Mouse (Mus musculus) brain, embryonic 14.5 days (tissue): ENCODE measurements around the gene Naxd. TPM values are rescaled to one million over a fixed set of nuclear protein-coding genes. Genes with fewer than 3 reads are reported as not detected.
"Not testable (repeated sequence)": the region's sequence is repeated elsewhere in the genome, so short reads cannot be mapped to it uniquely, and the experiment has no call there.

Experiments
- DNase-seq: peaks from one replicate; pipeline ENCODE4 v3.0.0-alpha.2; 2011; ENCODE audit warnings: low read depth
- CTCF ChIP-seq: fragments of 200-500 bp; IDR thresholded peaks from 2 replicates; pipeline ENCODE4 v1.5.1; 2012; ENCODE audit warnings: inconsistent platforms, mild to moderate bottlenecking, moderate library complexity, borderline replicate concordance; ENCODE audit not compliant: insufficient read depth, insufficient read length; ENCODE audit errors: extremely low read depth
- POLR2A ChIP-seq: fragments of 200-500 bp; IDR thresholded peaks from 2 replicates; pipeline ENCODE4 v1.6.1; 2012; ENCODE audit warnings: mild to moderate bottlenecking, inconsistent platforms, borderline replicate concordance; ENCODE audit not compliant: poor library complexity, insufficient read depth, insufficient read length, severe bottlenecking; ENCODE audit errors: extremely low read depth
- polyA plus RNA-seq: library from polyadenylated mRNA; depleted of rRNA; stranded (reverse); fragments of >200 nt; gene quantifications from 2 replicates; pipeline ENCODE4 v1.2.3, GENCODE M21; 2012

Naxd gene
- polyA plus RNA-seq, 1 experiment = 126 TPM

DNA sequence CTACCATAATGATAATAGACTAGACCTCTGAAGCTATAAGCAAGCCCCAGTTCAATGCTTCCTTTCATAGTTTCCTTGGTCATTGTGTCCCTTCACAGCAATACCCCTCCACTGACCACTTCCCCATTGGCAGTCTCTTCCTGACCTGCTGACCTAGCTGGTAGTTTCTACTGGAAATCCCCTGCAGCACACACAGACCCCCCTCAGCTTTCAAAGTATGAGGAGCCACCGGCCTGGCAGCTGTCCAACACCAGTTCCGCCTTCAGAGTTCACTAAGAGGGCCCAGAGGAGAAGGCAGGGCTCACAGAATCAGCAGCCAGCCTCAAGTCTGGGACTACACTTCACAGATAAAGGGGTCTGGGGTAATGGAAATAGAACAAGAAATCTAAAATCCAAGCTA is 36.4 kb upstream of the Naxd start:
- TF ChIP-seq CTCF (no peak), POLR2A (no peak)
- peak; percentile 41 for DNase-seq

DNA sequence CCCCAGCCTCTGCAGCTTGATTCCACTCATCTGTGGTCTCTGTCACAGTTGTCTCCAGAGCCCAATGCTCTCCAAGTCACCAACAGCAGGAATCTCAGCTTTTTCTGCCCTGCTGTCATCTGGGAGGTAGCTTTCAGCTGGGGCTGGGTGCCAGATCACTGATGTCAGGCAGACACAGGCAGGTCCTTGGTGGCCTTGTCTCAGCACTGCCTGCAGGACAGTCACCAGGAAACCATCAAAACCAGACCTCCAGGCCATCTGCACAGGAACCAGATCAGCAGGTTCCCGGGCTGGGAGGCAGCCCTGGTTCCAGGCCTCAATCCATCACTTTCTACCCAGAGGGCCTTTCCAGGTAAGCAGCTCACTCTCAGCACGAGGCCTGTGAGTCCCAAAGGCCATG is 35.5 kb upstream of the Naxd start:
- no peak for DNase-seq
- no peak for TF ChIP-seq POLR2A
- no peak for TF ChIP-seq CTCF

DNA sequence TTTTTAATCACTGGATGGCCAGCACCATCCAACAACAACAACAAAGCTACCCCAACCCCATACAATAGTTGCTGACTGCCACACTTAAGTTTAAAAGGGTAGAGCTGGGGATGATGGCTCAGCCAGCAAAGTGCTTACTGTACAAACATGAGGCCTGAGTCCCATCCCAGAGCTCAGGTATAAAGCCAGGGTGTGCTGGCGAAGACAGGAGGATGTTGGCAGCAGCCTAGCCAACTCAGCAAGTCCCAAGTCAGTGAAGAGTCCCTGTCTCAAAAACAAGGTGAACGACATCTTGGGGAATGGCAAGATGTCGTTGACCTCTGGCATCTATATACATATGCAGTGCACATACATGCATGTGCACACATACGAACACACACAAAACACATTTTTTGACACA is 34.7 kb upstream of the Naxd start:
- no peak for DNase-seq
- TF ChIP-seq CTCF (no peak), POLR2A (no peak)

DNA sequence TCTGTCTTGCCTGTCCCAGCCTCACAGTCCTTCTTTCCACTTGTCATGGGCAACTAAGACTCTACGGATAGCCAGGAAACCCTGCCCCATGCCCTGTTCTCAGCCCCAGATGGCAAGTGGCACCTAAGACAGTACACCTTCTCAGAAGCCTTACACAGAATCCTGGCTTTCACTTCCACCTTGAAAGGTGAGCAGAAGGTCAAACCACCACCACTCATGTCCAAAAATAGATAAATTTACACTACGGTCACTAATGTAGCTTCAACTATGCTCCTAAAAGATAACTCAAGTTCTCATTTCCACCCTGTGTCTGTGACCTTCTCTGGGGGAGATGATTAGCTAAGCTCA is 33.8 kb upstream of the Naxd start:
- DNase-seq = no peak
- no peak for TF ChIP-seq CTCF
- no peak for TF ChIP-seq POLR2A

DNA sequence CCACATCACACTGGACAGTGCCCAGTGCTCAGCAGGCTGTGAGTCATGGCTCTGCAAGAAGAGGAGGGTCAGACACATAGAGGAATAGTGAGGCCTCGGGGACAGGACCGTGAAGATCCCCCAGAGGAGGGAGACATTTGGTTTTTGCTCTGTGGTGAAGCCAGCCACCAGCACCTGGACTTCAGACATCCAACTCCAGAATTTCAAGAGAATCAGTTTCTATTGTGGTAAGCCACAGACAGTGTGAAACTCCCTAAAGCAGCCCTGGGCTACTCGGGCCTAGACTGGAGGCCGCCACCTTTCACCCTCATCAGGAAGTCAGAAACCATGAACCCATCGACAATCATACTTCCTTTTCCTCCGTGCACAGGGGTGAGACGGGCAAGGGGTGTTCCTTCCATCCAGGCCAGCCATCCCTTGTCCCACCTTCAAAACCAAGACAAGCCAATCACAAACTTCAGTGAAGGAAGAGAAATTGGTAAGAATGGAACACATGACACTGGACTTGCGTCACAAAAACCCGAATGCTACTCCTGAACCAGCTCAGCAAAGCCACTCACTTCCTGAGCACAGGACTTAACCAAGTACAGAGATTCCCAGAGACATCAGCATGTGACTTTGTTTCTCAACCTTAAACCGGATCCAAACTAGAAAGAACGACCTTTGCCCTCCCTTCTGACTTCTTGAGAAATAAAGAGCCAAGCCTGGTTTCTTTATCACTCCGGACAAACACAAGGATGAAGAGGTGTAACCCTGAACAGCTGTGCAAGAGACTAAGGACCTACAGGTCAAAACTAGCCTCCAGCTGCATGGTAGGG is 33.2 kb upstream of the Naxd start:
- DNase-seq = no peak
- TF ChIP-seq POLR2A (no peak), CTCF (no peak)

DNA sequence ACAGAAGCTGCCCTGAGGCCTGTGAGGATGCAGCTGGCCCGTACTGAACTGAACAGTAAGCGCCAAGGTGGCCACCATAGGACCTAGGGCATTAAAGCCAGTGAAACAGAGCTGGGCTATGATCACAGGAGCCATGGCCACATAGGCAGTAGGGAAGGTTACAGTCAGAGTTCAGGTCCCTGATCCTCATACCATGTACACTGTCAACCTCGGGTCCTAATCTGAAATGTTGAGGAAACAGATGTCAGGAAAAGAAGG is 32.7 kb upstream of the Naxd start:
- no peak for TF ChIP-seq POLR2A
- no peak for TF ChIP-seq CTCF
- DNase-seq = no peak

DNA sequence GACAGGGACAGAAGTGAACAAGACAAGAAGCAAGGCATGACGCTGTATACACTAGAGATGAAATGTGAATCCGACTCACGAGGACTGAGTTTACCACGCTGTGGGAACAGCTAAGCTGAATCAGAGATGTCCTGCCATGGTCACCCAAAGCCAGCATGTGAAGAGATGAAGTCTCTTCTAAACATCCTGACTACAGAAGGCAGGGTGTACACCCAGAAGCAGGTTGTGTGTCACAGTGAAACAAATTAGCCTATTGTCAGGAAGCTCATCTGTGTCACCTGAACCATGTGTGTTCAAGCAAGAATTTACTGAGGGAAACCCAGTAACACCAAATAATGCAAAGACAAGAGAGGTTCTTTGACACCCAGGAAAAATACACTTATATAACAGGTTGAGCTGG is 31.7 kb upstream of the Naxd start:
- no peak for DNase-seq
- TF ChIP-seq POLR2A = no peak
- TF ChIP-seq CTCF = no peak

DNA sequence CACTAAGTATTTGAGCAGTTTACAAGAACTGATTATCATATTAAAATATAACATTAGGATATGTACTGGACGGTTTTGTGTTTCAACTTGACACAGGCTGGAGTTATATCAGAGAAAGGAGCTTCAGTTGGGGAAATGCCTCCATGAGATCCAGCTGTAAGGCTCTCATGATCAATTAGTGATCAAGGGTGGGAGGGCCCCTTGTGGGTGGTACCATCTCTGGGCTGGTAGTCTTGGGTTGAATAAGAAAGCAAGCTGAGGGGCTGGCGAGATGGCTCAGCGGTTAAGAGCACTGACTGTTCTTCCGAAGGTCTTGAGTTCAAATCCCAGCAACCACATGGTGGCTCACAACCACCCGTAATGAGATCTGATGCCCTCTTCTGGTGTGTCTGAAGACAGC is 30.8 kb upstream of the Naxd start:
- not testable (repeated sequence) for DNase-seq

DNA sequence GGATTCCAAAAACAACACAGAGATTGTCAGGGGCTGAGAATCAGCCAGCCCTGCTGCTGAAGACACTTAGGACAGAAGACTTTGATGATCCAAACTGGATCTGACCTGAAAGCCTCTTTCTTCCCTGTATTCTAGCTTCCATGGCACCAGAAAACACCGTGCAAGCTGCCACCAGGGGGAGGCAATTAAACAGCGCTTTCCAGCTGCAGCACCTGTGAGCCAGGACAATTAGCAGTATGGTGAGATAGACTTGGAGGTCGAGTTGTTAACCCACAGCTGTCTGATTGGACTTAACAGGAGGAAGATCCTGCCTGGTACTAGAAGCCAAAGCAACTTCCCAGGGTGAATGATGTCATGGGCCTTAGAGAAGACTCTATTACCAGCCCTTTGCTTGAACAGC is 28.2 kb upstream of the Naxd start:
- no peak for TF ChIP-seq POLR2A
- TF ChIP-seq CTCF = peak; percentile 61; the same call in 1 of the 2 replicates

DNA sequence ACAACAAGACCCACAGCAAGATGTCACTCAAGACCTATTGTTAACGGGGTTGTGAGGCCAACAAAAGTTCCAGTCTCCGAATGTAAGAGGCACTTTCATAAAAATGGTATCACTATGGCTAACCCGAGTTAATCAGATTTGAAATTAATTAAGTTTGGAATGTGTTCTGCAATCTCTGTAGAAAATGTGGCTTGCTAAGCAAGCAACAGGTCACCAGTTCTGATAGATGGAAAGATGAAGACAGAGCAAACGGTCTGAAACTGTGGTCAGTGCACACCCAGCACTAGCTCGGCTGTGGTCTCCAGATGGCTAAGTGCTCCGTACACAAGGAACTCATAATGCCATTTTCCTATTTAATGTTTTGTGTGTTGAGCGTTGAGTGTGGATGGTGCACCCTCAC is 26.6 kb upstream of the Naxd start:
- no peak for DNase-seq
- TF ChIP-seq CTCF (no peak), POLR2A (no peak)

More for the DNA sequence above, 28.2 kb upstream of the Naxd start:
- DNase-seq = peak; percentile 69

DNA sequence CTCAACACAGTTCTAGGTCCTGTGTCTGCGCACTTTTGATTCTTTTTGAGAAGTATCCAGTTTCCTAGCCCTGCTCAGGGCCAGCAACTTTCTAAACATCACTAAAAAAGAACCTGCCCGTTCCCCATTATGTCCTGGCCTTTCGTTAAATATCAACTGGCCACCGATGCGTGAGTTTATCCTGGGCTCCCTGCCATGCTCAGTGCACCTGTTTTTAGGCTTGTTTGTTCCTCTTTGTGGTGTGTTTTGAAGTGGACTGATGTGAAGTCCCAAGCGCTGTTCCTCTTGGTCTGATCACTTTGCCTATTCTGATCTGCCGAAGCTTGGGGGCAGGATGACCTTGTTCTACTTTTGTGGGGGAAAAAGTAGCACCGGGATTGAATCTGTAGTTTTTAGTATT is 26.0 kb upstream of the Naxd start:
- no peak for DNase-seq
- TF ChIP-seq POLR2A (no peak), CTCF (no peak)

DNA sequence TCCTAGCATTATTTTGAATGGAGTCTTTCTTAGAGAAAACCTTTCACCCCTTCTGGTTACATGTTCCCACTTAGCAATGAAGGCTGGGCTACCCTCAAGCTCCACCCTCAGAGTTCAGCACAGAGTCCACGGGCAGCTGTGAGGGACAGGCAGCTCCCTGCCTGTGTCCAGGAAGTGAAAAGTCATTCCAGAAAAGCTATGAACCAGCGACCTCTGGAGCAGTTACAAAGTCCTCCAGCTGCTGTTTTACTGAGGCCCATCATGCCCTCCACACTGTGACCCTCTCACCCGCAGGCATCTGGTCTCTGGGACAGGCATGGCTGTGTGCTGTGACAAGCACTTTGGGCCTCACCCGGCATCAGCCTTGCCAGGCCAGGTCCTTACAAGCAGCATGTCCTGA is 24.2 kb upstream of the Naxd start:
- TF ChIP-seq POLR2A = no peak
- no peak for TF ChIP-seq CTCF
- DNase-seq = no peak

DNA sequence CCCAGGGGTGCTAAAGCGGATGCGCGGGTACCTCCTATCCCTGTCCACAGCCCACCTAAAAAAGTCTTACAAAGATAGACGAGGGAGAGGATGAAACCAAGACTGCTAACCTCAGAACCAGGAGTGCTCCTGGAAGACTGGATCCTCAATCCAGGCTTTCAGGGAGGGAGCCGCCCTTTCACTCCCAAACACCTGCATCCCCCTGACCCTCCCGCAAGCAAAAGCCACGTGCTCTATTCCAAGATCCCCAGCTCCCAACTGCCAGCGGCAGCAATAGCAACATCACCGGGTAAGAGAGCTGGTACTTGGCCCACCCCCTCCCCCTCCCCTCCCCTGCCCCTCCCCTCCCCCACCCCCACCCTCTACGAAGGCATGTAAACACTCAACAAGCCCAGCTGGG is 21.9 kb upstream of the Naxd start:
- DNase-seq = no peak
- TF ChIP-seq CTCF (no peak), POLR2A (no peak)
